Mouse (Mus musculus): ENCODE measurements at regions not wholly inside any gene's neighbourhood (a gene's known extent, or its start where the extent isn't known, plus 50 kb on each side); places are given as distances from the start of the nearest gene placed in this dataset.

GRCm38 (mm10) chr3:143909341-143909740 lies 295.7 kb downstream of the Lmo4 start:
- no peaks in the 10 kb centered on the region for H3K4me1 ChIP-seq (ENCODE audit: control insufficient read depth in 2 of 2, insufficient read depth in 2 of 2, low read length in 2 of 2, poor library complexity in 1 of 2)
- no peak for DNase-seq (ENCODE audit: low read depth, low spot score)
- H3K9me3 ChIP-seq (ENCODE audit: control insufficient read depth, insufficient read depth, low read depth, low read length), result no peaks in the 10 kb centered on the region
- in situ Hi-C loops (cut with MboI; ENCODE audit: low sequenced_read_pairs in 2 of 2, unreplicated experiment in 2 of 2), result no loop called here
- no peak overlapping the region for H3K9ac ChIP-seq (ENCODE audit: insufficient read depth, low read depth, low read length, poor library complexity, severe bottlenecking)
- no peak overlapping the region for H3K27ac ChIP-seq (ENCODE audit: insufficient read depth, low read depth, low read length, poor library complexity, severe bottlenecking)
- H3K4me3 ChIP-seq (ENCODE audit: insufficient read depth in 1 of 2, low read depth in 1 of 2, low read length in 2 of 2, poor library complexity in 1 of 2, severe bottlenecking in 1 of 2), result no peak overlapping the region
- H3K36me3 ChIP-seq (ENCODE audit: control insufficient read depth, insufficient read depth, low read length, poor library complexity, severe bottlenecking), result no peaks in the 10 kb centered on the region
- TF ChIP-seq HCFC1 (IDR thresholded peaks at IDR 0.05; ENCODE audit: borderline replicate concordance, insufficient read depth, low read length) (no peak), ZC3H11A (IDR thresholded peaks at IDR 0.05; ENCODE audit: borderline replicate concordance, low read depth, low read length) (no peak), MAFK (IDR thresholded peaks at IDR 0.05; ENCODE audit: insufficient read depth, low read depth, low read length) (no peak), CHD2 (IDR thresholded peaks at IDR 0.05; ENCODE audit: low read depth, low read length) (no peak), ZNF384 (IDR thresholded peaks at IDR 0.05; ENCODE audit: low read depth, low read length) (no peak)

DNA sequence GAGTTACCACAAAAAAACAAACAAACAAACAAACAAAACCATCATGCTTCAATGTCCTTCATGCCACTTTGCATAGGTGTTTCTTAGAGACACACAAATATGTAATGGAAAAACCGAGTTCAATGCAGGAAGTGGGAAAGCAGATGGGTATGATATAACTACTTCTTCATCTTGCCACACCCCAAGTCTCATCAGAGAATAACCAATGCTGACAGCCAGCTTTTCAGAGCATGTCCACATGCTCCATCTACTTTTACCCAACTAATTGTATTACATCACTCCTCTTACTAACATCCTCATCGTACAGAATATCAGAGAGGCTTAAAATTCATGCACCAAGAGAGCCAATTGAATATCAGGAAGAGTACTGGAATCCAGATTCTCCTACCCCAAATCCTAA lies 301.6 kb downstream of the Lmo4 start:
- H3K27ac ChIP-seq (ENCODE audit: insufficient read depth, low read depth, low read length, poor library complexity, severe bottlenecking), result no peak overlapping the region
- H3K9ac ChIP-seq (ENCODE audit: insufficient read depth, low read depth, low read length, poor library complexity, severe bottlenecking), result no peak overlapping the region
- no peaks in the 10 kb centered on the region for H3K4me1 ChIP-seq (ENCODE audit: control insufficient read depth in 2 of 2, insufficient read depth in 2 of 2, low read length in 2 of 2, poor library complexity in 1 of 2)
- DNase-seq (ENCODE audit: low read depth, low spot score), result no peak
- no peaks in the 10 kb centered on the region for H3K36me3 ChIP-seq (ENCODE audit: control insufficient read depth, insufficient read depth, low read length, poor library complexity, severe bottlenecking)
- H3K4me3 ChIP-seq (ENCODE audit: insufficient read depth in 1 of 2, low read depth in 1 of 2, low read length in 2 of 2, poor library complexity in 1 of 2, severe bottlenecking in 1 of 2), result no peak overlapping the region
- in situ Hi-C loops (cut with MboI; ENCODE audit: low sequenced_read_pairs in 2 of 2, unreplicated experiment in 2 of 2), result no loop called here
- TF ChIP-seq ZNF384 (IDR thresholded peaks at IDR 0.05; ENCODE audit: low read depth, low read length) (no peak), MAFK (IDR thresholded peaks at IDR 0.05; ENCODE audit: insufficient read depth, low read depth, low read length) (no peak), CHD2 (IDR thresholded peaks at IDR 0.05; ENCODE audit: low read depth, low read length) (no peak), HCFC1 (IDR thresholded peaks at IDR 0.05; ENCODE audit: borderline replicate concordance, insufficient read depth, low read length) (no peak), ZC3H11A (IDR thresholded peaks at IDR 0.05; ENCODE audit: borderline replicate concordance, low read depth, low read length) (no peak)
- no peaks in the 10 kb centered on the region for H3K9me3 ChIP-seq (ENCODE audit: control insufficient read depth, insufficient read depth, low read depth, low read length)

DNA sequence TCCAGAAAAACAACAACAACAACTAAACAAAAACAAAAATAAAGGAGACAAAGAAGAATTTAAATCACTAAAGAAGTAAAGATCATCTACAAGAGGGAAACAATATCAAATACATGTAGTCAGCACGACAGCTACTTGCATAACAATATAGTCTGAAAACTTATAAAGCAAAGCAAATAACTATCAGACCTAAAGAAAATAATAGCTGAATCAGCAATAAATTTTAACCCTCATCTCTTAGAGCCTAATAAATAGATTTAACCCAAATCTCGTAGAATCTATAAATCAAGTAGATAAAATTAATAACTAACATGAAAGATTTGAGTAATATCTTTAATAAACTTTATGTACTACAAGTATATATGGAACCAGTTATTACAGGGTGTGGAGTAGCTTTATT lies 324.2 kb downstream of the Lmo4 start:
- no peaks in the 10 kb centered on the region for H3K36me3 ChIP-seq (ENCODE audit: control insufficient read depth, insufficient read depth, low read length, poor library complexity, severe bottlenecking)
- no peak for TF ChIP-seq ZC3H11A (IDR thresholded peaks at IDR 0.05; ENCODE audit: borderline replicate concordance, low read depth, low read length)
- peak; percentile 86 for TF ChIP-seq MAFK (IDR thresholded peaks at IDR 0.05; ENCODE audit: insufficient read depth, low read depth, low read length)
- in situ Hi-C loops (cut with MboI; ENCODE audit: low sequenced_read_pairs in 2 of 2, unreplicated experiment in 2 of 2), result no loop called here
- no peaks in the 10 kb centered on the region for H3K4me1 ChIP-seq (ENCODE audit: control insufficient read depth in 2 of 2, insufficient read depth in 2 of 2, low read length in 2 of 2, poor library complexity in 1 of 2)
- no peak overlapping the region for H3K4me3 ChIP-seq (ENCODE audit: insufficient read depth in 1 of 2, low read depth in 1 of 2, low read length in 2 of 2, poor library complexity in 1 of 2, severe bottlenecking in 1 of 2)
- H3K9me3 ChIP-seq (ENCODE audit: control insufficient read depth, insufficient read depth, low read depth, low read length), result no peaks in the 10 kb centered on the region
- H3K27ac ChIP-seq (ENCODE audit: insufficient read depth, low read depth, low read length, poor library complexity, severe bottlenecking), result no peak overlapping the region
- no peak overlapping the region for H3K9ac ChIP-seq (ENCODE audit: insufficient read depth, low read depth, low read length, poor library complexity, severe bottlenecking)
- DNase-seq (ENCODE audit: low read depth, low spot score), result no peak

DNA sequence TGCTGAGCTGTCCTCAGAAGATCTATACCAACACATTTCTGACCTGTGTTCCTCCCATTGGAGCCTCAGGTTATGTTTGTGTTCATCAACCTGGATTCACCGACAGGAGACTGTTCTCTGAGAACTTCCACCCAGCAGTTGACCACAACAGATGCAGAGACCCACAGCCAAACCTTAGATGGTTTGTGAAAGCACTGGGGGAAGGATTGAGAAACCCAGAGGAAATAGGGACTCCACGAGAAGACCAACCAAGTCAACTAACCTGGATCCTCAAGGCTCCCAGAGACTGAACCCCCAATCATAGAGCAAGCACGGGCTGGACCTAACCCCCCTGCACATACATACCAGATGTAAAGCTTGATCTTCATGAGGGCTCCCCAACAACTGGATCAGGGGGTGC lies 331.1 kb downstream of the Lmo4 start:
- Histone ChIP-seq H3K4me3 (ENCODE audit: insufficient read depth in 1 of 2, low read depth in 1 of 2, low read length in 2 of 2, poor library complexity in 1 of 2, severe bottlenecking in 1 of 2) (no peak overlapping the region), H3K27ac (ENCODE audit: insufficient read depth, low read depth, low read length, poor library complexity, severe bottlenecking) (no peak overlapping the region), H3K36me3 (ENCODE audit: control insufficient read depth, insufficient read depth, low read length, poor library complexity, severe bottlenecking) (no peaks in the 10 kb centered on the region), H3K4me1 (ENCODE audit: control insufficient read depth in 2 of 2, insufficient read depth in 2 of 2, low read length in 2 of 2, poor library complexity in 1 of 2) (no peaks in the 10 kb centered on the region), H3K9ac (ENCODE audit: insufficient read depth, low read depth, low read length, poor library complexity, severe bottlenecking) (no peak overlapping the region), H3K9me3 (ENCODE audit: control insufficient read depth, insufficient read depth, low read depth, low read length) (no peaks in the 10 kb centered on the region)
- DNase-seq (ENCODE audit: low read depth, low spot score), result no peak
- TF ChIP-seq HCFC1 (IDR thresholded peaks at IDR 0.05; ENCODE audit: borderline replicate concordance, insufficient read depth, low read length) (no peak), ZNF384 (IDR thresholded peaks at IDR 0.05; ENCODE audit: low read depth, low read length) (no peak), ZC3H11A (IDR thresholded peaks at IDR 0.05; ENCODE audit: borderline replicate concordance, low read depth, low read length) (no peak), MAFK (IDR thresholded peaks at IDR 0.05; ENCODE audit: insufficient read depth, low read depth, low read length) (no peak), CHD2 (IDR thresholded peaks at IDR 0.05; ENCODE audit: low read depth, low read length) (no peak)
- in situ Hi-C loops (cut with MboI; ENCODE audit: low sequenced_read_pairs in 2 of 2, unreplicated experiment in 2 of 2), result no loop called here

DNA sequence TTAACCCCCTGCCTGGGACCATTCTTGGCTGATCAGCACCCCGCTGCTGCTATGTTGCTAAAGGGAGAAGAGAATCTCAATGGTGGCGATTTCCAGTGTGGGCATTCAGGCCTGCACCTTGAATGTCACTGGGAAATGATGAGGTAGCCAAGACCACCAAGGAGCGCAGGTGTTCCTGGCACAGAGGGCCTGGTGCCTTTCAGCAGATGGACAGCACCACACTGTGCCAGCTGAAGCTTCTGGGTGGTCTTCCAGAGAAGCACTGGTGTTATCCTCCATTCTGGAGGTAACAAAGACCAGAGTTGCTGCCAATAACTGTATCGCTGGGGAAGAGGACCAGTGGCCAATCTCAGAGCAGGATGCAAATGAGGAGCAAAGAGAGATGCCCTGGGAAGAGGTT lies 338.5 kb downstream of the Lmo4 start:
- TF ChIP-seq ZNF384 (IDR thresholded peaks at IDR 0.05; ENCODE audit: low read depth, low read length), result no peak
- no peak for TF ChIP-seq HCFC1 (IDR thresholded peaks at IDR 0.05; ENCODE audit: borderline replicate concordance, insufficient read depth, low read length)
- no peak for TF ChIP-seq MAFK (IDR thresholded peaks at IDR 0.05; ENCODE audit: insufficient read depth, low read depth, low read length)
- no peak for TF ChIP-seq CHD2 (IDR thresholded peaks at IDR 0.05; ENCODE audit: low read depth, low read length)
- no peak for TF ChIP-seq ZC3H11A (IDR thresholded peaks at IDR 0.05; ENCODE audit: borderline replicate concordance, low read depth, low read length)
- no peak for DNase-seq (ENCODE audit: low read depth, low spot score)
- Histone ChIP-seq H3K4me3 (ENCODE audit: insufficient read depth in 1 of 2, low read depth in 1 of 2, low read length in 2 of 2, poor library complexity in 1 of 2, severe bottlenecking in 1 of 2) (no peak overlapping the region), H3K4me1 (ENCODE audit: control insufficient read depth in 2 of 2, insufficient read depth in 2 of 2, low read length in 2 of 2, poor library complexity in 1 of 2) (no peaks in the 10 kb centered on the region), H3K9ac (ENCODE audit: insufficient read depth, low read depth, low read length, poor library complexity, severe bottlenecking) (no peak overlapping the region), H3K36me3 (ENCODE audit: control insufficient read depth, insufficient read depth, low read length, poor library complexity, severe bottlenecking) (no peaks in the 10 kb centered on the region), H3K27ac (ENCODE audit: insufficient read depth, low read depth, low read length, poor library complexity, severe bottlenecking) (no peak overlapping the region), H3K9me3 (ENCODE audit: control insufficient read depth, insufficient read depth, low read depth, low read length) (no peaks in the 10 kb centered on the region)
- in situ Hi-C loops (cut with MboI; ENCODE audit: low sequenced_read_pairs in 2 of 2, unreplicated experiment in 2 of 2), result no loop called here
